Mouse (Mus musculus) embryonic facial prominence, embryonic 15.5 days (tissue): ENCODE data around the gene Arpin. TPM values are rescaled to one million over a fixed set of nuclear protein-coding genes. Genes with fewer than 3 reads are reported as not detected.

ENCODE experiments used
- ATAC-seq: fragments of 200-750 bp; cut with Nextera tagmentation; 2 replicates; pipeline ENCODE4 v1.8.0; 2017; ENCODE audit warnings: low read depth, moderate TSS enrichment; ENCODE audit not compliant: insufficient number of reproducible peaks, low FRiP score, low TSS enrichment
- H3K27ac ChIP-seq: fragments of 300-500 bp; sonication (generic); replicated peaks from 2 replicates; pipeline ENCODE4 v1.5.1; 2015; ENCODE audit warnings: mild to moderate bottlenecking, inconsistent platforms
- H3K27me3 ChIP-seq: fragments of 300-500 bp; sonication (generic); 2 replicates; pipeline ENCODE4 v1.6.1; 2015; ENCODE audit warnings: inconsistent platforms
- H3K36me3 ChIP-seq: fragments of 300-500 bp; sonication (generic); 2 replicates; pipeline ENCODE4 v1.6.1; 2015; ENCODE audit warnings: mild to moderate bottlenecking, inconsistent platforms
- H3K4me1 ChIP-seq: fragments of 300-500 bp; sonication (generic); 2 replicates; pipeline ENCODE4 v1.6.1; 2015; ENCODE audit warnings: inconsistent platforms
- H3K4me2 ChIP-seq: fragments of 300-500 bp; sonication (generic); replicated peaks from 2 replicates; pipeline ENCODE4 v1.6.1; 2015; ENCODE audit warnings: mild to moderate bottlenecking, inconsistent platforms
- H3K4me3 ChIP-seq: fragments of 300-500 bp; sonication (generic); replicated peaks from 2 replicates; pipeline ENCODE4 v1.5.1; 2015; ENCODE audit warnings: mild to moderate bottlenecking, inconsistent platforms
- H3K9ac ChIP-seq: fragments of 300-500 bp; sonication (generic); 2 replicates; pipeline ENCODE4 v1.6.1; 2015; ENCODE audit warnings: inconsistent platforms
- H3K9me3 ChIP-seq: fragments of 300-500 bp; sonication (generic); replicated peaks from 2 replicates; pipeline ENCODE4 v1.6.1; 2016; ENCODE audit warnings: inconsistent platforms
- WGBS: fragments of 180-500 bp; shearing (Covaris S2); methylation state at CpG from one replicate; pipeline ENCODE4 v1.1.7; 2015; 5-methylcytosine and 5-hydroxymethylcytosine counted together
- polyA plus RNA-seq: library from polyadenylated mRNA; unstranded; fragments of >200 nt; fragmentation: Nextera tagmentation; extraction: Ambion mirVana; gene quantifications from 2 replicates; pipeline ENCODE4 v1.2.1, GENCODE M21; 2015

The Arpin gene
- polyA plus RNA-seq, 1 experiment from 2014 or later = 27.5 TPM

GRCm38 (mm10) chr7:79934461-79934860 lies 698 bp downstream of the Arpin start:
- WGBS = 43% methylated on average over 5 of the region's 5 CpGs
- no peaks in the 10 kb centered on the region for H3K27me3 ChIP-seq
- peak overlapping the region; percentile 47 for H3K9ac ChIP-seq
- H3K4me1 ChIP-seq = peaks cover 17% of the 10 kb centered on the region
- peak overlapping the region; percentile 58 for H3K4me3 ChIP-seq
- 0 out of 2 replicates have a peak, but pooled peaks cover 6% of the 10 kb centered on the region for H3K36me3 ChIP-seq
- peak; percentile 6; the same call in 1 of the 2 replicates for ATAC-seq
- no peaks in the 10 kb centered on the region for H3K9me3 ChIP-seq
- peak overlapping the region; percentile 52 for H3K27ac ChIP-seq
- H3K4me2 ChIP-seq = peak overlapping the region; percentile 67

GRCm38 (mm10) chr7:79928516-79929052 lies 6.6 kb downstream of the Arpin start:
- Histone ChIP-seq H3K36me3 (peaks cover 36% of the 10 kb centered on the region), H3K4me1 (no peaks in the 10 kb centered on the region), H3K27me3 (no peaks in the 10 kb centered on the region), H3K27ac (no peak overlapping the region), H3K4me2 (no peak overlapping the region), H3K9ac (no peak overlapping the region), H3K9me3 (no peaks in the 10 kb centered on the region), H3K4me3 (no peak overlapping the region)
- ATAC-seq = no peak
- 84% methylated on average over 2 of the region's 2 CpGs for WGBS

- Histone ChIP-seq H3K9me3 (no peaks in the 10 kb centered on the region), H3K9ac (peak within 1 kb of the TSS; percentile 81), H3K4me2 (peak within 1 kb of the TSS; percentile 78), H3K36me3 (0 out of 2 replicates have a peak, but pooled peaks cover 1% of the 10 kb centered on the region), H3K27me3 (no peaks in the 10 kb centered on the region), H3K4me3 (peak within 1 kb of the TSS; percentile 93), H3K27ac (peak within 1 kb of the TSS; percentile 73), H3K4me1 (peaks cover 9% of the 10 kb centered on the region)
- peak; percentile 94 for ATAC-seq
- under 1% methylated on average over 34 of the region's 34 CpGs for WGBS
Measured at GRCm38 (mm10) chr7:79920344-79920983, 14.7 kb downstream of the Arpin start, which contains the start of gene Ap3s2. Gene Ap3s2, minus strand, starts transcription at chr7:79920649.

- no peaks in the 10 kb centered on the region for H3K9me3 ChIP-seq
- WGBS = 53% methylated on average over 3 of the region's 3 CpGs
- 0 out of 2 replicates have a peak, but pooled peaks have one; percentile 34 for ATAC-seq
Measured at GRCm38 (mm10) chr7:79914556-79914955, 20.6 kb downstream of the Arpin start.

GRCm38 (mm10) chr7:79907356-79907755 lies 27.8 kb downstream of the Arpin start:
- Histone ChIP-seq H3K36me3 (peaks cover 36% of the 10 kb centered on the region), H3K4me2 (no peak overlapping the region), H3K9ac (no peak overlapping the region), H3K27me3 (no peaks in the 10 kb centered on the region), H3K9me3 (no peaks in the 10 kb centered on the region), H3K4me1 (no peaks in the 10 kb centered on the region), H3K4me3 (no peak overlapping the region), H3K27ac (no peak overlapping the region)
- no peak for ATAC-seq
- whole genome bisulfite sequencing = 64% methylated on average over 2 of the region's 2 CpGs

More at GRCm38 (mm10) chr7:79914556-79914955, 20.6 kb downstream of the Arpin start:
- peaks cover 6% of the 10 kb centered on the region for H3K4me1 ChIP-seq
- no peaks in the 10 kb centered on the region for H3K27me3 ChIP-seq
- H3K27ac ChIP-seq = no peak overlapping the region
- no peak overlapping the region for H3K9ac ChIP-seq
- peaks cover 24% of the 10 kb centered on the region for H3K36me3 ChIP-seq
- H3K4me2 ChIP-seq = no peak overlapping the region
- no peak overlapping the region for H3K4me3 ChIP-seq

- ATAC-seq = no peak
- Histone ChIP-seq H3K36me3 (peaks cover 41% of the 10 kb centered on the region), H3K9me3 (no peaks in the 10 kb centered on the region), H3K27me3 (no peaks in the 10 kb centered on the region), H3K9ac (no peak overlapping the region), H3K4me2 (no peak overlapping the region), H3K27ac (no peak overlapping the region), H3K4me1 (no peaks in the 10 kb centered on the region), H3K4me3 (no peak overlapping the region)
- 92% methylated on average over 3 of the region's 3 CpGs for WGBS
Measured at GRCm38 (mm10) chr7:79906914-79907313, 28.2 kb downstream of the Arpin start.

GRCm38 (mm10) chr7:79905193-79905592 lies 30.0 kb downstream of the Arpin start:
- ATAC-seq = no peak
- Histone ChIP-seq H3K27ac (no peak overlapping the region), H3K4me2 (no peak overlapping the region), H3K27me3 (no peaks in the 10 kb centered on the region), H3K9ac (no peak overlapping the region), H3K4me1 (no peaks in the 10 kb centered on the region), H3K4me3 (no peak overlapping the region), H3K9me3 (no peaks in the 10 kb centered on the region), H3K36me3 (peaks cover 48% of the 10 kb centered on the region)
- WGBS = 93% methylated on average over 4 of the region's 4 CpGs

GRCm38 (mm10) chr7:79903160-79903792 lies 31.9 kb downstream of the Arpin start:
- 92% methylated on average over 8 of the region's 8 CpGs for WGBS
- Histone ChIP-seq H3K9ac (no peak overlapping the region), H3K9me3 (no peaks in the 10 kb centered on the region), H3K4me3 (no peak overlapping the region), H3K36me3 (peaks cover 47% of the 10 kb centered on the region), H3K27me3 (no peaks in the 10 kb centered on the region), H3K27ac (no peak overlapping the region), H3K4me2 (no peak overlapping the region), H3K4me1 (no peaks in the 10 kb centered on the region)
- no peak for ATAC-seq

GRCm38 (mm10) chr7:79900753-79901152 lies 34.4 kb downstream of the Arpin start:
- Histone ChIP-seq H3K4me3 (no peak overlapping the region), H3K27ac (no peak overlapping the region), H3K27me3 (no peaks in the 10 kb centered on the region), H3K4me2 (no peak overlapping the region), H3K9ac (no peak overlapping the region), H3K9me3 (no peaks in the 10 kb centered on the region), H3K36me3 (peaks cover 55% of the 10 kb centered on the region), H3K4me1 (no peaks in the 10 kb centered on the region)
- 91% methylated on average over 6 of the region's 6 CpGs for WGBS
- ATAC-seq = no peak

GRCm38 (mm10) chr7:79895225-79895624 lies 39.9 kb downstream of the Arpin start:
- no peaks in the 10 kb centered on the region for H3K4me1 ChIP-seq
- H3K27ac ChIP-seq = no peak overlapping the region
- H3K4me3 ChIP-seq = no peak overlapping the region
- H3K9ac ChIP-seq = no peak overlapping the region
- no peaks in the 10 kb centered on the region for H3K27me3 ChIP-seq
- no peaks in the 10 kb centered on the region for H3K9me3 ChIP-seq
- no peak for ATAC-seq
- 79% methylated on average over 3 of the region's 3 CpGs for WGBS
- peaks cover 32% of the 10 kb centered on the region for H3K36me3 ChIP-seq
- no peak overlapping the region for H3K4me2 ChIP-seq

- Histone ChIP-seq H3K36me3 (peaks cover 29% of the 10 kb centered on the region), H3K9me3 (no peaks in the 10 kb centered on the region), H3K4me3 (no peak overlapping the region), H3K4me1 (no peaks in the 10 kb centered on the region), H3K4me2 (no peak overlapping the region), H3K27ac (no peak overlapping the region), H3K9ac (no peak overlapping the region), H3K27me3 (no peaks in the 10 kb centered on the region)
- ATAC-seq = no peak
- WGBS = 78% methylated on average over 1 of the region's 1 CpGs
Measured at GRCm38 (mm10) chr7:79894790-79895189, 40.4 kb downstream of the Arpin start.
